Mouse (Mus musculus) adrenal gland, adult (tissue): Measurements from ENCODE around the gene Clspn.

Source experiments
- DNase-seq, 2 experiments: peaks; one replicate each; pipeline ENCODE4 v3.0.0; 2022 to 2023; ENCODE audit warnings: low spot score in 1 of 2; ENCODE audit not compliant: inconsistent age in 2 of 2

Clspn gene

DNA sequence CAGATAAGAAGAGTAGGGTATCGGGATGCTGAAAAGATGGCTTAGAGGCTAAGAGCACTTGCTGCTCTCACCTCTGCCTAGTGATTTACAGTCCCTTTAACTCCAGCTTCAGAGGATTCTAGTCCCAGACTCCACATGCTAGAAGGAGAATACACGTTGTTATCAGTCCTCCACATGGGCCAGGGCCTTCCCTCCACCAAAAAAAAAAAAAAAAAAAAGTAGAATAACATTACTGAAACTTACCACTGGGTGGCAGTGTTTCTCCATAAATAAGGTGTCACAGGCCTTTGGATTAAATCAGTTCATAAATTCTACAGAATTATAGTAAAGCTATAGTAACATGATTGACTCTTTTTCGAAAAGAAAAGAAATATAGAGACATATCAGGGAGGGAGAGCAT, 2.3 kb upstream of the Clspn start:
- DNase-seq = peak in 1 of 2 experiments; percentile 69

DNA sequence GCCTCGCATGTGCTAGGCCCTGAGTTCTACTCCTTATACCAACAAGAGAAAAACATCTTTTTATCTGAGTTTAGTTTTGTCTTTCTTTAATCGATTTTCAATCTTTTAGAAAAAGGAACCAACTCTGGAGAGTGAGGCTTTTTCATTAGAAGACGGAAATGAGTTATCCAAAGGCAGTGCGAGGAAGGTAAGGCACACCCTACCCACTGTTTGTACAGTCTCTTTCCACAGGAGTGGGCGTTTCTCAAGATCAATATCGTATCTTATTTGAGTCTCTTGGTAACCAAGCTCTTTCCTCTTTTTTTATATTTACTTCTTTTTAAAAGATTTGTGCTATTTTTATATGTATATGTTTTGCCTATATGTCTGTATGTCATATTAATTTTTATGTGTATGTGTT, 7.1 kb downstream of the Clspn start:
- DNase-seq = no peak

DNA sequence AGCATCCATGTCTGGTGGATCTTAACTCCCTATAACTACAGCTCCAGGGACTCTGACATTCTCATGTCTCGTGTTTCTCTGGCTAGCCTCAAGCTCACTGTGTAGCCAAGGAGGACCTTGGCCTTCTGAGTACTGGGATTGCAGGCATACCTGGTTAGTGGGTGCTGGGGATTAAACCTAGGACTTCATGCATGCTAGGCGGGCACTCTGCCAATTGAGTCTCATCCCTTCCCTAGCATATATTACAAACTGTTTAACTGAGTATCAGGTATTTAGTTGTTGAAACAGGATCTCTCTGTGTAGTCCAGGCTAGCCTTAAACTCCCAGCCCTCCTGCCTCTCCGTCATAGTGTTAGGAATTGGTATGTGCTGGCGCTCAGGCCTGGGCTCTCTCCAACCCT, 10.5 kb downstream of the Clspn start:
- DNase-seq = no peak

DNA sequence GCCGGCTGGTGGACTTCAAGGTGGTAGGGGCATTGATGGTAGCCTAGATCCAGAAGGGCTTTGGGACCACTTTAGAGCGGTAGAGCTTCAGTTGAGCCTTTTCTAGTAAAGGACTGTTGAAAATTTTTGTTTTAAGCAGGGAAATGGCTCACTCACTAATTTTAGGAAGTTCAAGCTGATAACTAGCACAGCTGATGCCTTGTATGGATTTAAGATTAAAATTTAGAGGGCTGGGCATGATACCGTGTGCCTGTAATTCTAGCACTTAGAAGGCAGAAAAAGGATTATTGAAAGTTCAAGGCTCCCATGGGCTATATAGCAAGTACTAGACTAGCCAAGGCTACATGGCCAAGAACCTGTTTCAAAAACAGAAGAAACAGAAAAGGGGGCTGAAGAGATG, 13.0 kb downstream of the Clspn start:
- DNase-seq = no peak

GRCm38 (mm10) chr4:126576281-126576680, 19.5 kb downstream of the Clspn start:
- DNase-seq = no peak

DNA sequence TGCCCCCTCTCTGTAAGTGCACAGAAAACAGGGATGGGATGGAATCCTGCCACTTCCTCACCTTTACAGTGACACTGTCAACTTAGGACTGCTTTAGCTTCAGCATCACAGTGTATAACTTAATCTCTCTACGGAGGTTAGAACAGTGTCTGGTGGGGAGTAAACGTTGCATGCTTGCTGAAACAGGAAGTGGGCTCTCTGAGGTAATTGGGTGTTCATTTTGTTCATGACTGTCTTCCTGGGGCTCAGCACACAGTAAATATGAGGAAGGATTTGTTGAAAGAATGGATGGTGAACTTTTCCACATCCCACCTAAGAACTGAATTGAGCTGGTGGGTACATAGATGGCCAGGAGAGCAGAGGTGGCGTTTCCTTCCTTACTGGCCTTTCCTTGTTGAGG, 21.2 kb downstream of the Clspn start:
- DNase-seq = no peak

DNA sequence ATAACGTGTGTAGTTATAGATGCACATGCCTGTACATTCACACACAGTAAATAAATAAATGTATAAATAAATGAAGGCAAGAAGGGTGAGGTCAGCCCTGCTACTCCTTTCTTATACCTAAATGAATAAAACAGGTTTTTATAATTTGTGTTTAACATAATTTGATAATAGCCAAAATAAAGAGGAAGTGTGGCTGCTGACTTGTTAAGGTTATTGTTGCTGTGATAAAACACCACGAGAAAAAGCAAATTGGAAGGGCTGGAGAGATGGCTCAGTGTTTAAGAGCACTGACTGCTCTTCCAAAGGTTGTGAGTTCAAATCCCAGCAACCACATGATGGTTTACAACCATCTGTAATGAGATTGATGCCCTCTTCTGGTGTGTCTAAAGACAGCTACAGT, 22.3 kb downstream of the Clspn start:
- DNase-seq = no peak

GRCm38 (mm10) chr4:126585739-126586138, 29.0 kb downstream of the Clspn start:
- no peak for DNase-seq

- no peak for DNase-seq
Measured at GRCm38 (mm10) chr4:126592039-126592438, 35.3 kb downstream of the Clspn start.

DNA sequence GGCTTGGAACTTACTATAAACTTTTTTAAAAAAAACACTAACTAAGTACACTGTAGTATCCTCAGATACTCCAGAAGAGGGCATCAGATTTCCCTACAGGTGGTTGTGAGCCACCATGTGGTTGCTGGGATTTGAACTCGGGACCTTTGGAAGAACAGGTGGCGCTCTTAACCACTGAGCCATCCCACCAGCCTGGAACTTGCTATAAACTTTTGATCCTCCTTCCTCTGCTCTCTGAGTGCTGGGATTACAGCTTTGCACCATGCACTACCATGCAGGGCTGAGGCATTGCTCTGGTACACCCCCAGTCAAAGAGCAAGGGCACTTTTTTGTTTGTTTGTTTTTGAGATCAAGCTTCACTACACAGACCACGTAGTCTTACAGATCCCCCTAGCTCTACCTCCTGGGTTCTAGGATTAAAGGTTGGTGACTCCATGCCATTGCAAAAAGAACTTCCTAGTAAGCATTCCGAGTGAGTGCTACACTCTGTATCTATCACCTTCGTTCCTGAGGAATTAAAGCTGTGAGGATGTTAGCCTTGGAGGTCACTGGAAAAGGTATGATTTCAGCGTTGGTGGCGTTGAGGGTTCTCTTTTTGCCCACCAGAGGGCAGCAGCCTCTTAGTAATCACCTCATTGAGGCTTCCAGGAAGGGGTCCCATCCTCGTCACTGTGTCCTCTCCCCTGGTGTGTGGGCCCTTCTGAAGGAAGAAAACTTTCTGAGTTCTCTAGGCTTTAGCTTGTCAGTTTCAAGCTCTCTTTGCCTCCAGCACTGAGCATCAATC, 43.4 kb downstream of the Clspn start:
- DNase-seq = peak; percentile 32 to 84

DNA sequence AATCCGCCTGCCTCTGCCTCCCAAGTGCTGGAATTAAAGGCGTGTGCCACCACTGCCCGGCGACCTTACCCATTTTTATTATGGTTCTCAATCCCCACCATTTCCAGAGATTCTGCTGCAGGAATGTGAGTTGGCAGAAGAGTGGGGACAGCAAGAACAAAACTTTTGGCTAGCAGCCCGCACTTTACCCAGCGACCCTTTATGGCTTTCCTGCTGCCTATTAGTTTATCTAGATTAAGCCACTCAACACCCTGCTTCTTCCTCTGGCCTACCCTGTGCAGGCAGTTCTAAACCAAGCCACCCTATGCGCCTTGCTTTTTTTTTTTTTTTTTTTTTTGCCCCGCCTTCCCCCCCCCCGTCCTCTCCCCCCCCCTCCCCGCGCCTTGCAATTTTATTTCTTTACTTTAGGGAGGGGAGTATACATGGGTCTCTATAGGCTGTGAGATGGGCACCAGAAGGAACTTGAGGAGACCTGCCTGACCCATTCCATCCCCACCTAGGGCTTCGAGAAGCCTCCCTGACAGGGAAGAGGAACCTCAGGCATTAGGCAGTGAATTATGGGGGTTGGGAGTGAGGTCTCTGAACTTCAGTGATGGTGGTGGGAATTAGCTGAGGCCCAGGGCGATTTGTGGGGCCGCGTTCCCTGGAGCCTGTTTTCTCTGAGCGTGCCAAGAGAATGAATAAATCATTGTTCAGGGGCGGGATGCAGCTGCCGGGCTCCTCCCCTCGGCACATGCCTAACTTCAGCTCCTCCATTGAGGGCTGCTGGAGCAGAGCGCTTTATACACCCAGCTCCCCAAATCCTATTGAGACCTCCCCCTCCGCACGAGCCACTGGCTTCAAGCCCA, 45.1 kb downstream of the Clspn start:
- DNase-seq = peak; percentile 54 to 80

- no peak for DNase-seq
Measured at GRCm38 (mm10) chr4:126602445-126602762, 45.7 kb downstream of the Clspn start.

- no peak for DNase-seq
Measured at GRCm38 (mm10) chr4:126604141-126604540, 47.4 kb downstream of the Clspn start.

GRCm38 (mm10) chr4:126605751-126606150, 49.0 kb downstream of the Clspn start:
- no peak for DNase-seq

GRCm38 (mm10) chr4:126609606-126610181, 53.0 kb downstream of the Clspn start, which contains the start of gene 5730409E04Rik:
Gene 5730409E04Rik, plus strand, starts transcription at chr4:126609818.
- peak; percentile 92 to 96 for DNase-seq

- peak in 1 of 2 experiments; percentile 10 for DNase-seq
Measured at GRCm38 (mm10) chr4:126611991-126612390, 55.3 kb downstream of the Clspn start.

DNA sequence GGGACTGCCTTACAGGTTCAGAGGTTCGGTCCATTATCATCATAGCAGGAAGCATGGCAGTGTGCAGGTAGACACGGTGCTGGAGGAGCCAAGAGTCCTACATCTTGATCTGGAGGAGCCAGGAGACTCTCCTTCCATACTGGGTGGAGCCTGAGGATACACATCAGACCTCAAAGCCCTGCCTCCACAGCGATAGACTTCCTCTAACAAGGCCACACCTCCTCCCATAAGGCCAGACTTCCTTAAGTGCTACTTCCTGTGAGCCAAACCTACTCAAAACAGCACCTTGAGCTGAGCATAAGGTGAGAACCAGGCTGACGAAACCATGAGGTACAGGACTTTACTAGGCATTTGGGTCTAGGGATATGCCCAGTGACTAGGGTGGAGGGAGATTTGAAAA, 59.6 kb downstream of the Clspn start:
- DNase-seq = no peak

DNA sequence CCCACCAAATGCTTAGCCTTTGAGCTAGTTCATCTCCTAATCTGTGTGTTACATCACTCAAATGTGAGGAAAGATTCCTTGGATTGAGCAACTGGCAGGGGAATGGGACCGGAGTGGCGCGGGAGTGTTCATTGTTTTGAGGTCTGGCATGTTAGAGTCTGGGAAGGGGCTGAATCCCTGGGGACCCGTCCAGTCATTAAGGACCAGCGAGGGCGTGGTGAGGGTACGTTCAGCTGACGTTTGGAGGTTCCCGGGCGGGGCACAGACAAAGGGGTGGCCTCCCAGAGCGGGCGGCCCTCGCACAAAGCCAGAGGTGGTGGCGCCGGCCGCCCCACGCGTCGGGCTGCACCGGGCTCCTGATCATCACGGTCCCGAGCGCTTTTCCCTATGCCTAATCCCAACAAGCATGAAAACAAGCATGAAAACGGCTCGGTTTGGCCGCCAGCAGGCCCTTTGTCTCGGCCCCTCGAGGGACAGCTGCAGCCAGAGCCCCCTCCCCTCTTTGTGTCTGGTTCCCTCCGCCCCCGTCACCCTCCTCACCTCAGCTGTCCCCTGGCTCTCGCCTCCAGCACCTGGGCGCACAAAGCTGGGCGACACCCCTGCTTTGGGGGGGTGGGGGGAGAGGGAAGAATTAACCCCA, 63.1 kb downstream of the Clspn start:
- peak in 1 of 2 experiments; percentile 30 for DNase-seq

- DNase-seq = no peak
Measured at GRCm38 (mm10) chr4:126620349-126620874, 63.7 kb downstream of the Clspn start.

DNA sequence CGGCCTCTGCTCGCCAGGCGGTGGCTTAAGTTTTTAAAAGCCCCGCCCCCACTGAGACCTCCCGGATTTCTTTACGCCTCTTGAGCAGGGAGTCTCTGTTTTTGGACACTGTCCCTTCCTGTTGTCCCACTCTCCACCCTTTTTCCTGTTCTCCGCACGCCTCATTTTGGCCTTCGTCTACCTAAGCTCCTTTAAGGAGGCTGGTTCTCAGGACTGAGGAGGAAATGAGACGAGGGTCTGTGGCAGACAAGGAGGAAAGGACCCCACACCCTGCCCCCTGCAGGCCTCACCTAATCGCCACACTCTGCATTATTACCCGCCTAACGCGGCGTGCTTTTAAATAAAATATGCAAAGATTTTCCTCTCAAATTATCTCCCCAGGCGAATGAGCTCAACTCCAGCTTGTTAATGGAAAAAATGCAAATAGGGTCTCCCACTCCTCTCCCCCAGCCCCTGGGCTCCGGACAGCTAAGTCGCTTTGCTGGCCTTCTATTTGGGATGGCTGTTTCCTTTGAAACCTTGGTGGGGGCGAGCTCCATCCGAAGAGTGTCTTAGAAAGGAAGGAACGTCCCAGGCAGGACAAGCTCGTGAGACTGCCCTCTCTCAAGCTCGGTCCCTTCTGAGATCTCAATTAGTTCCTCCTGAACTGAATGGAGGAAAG, 70.4 kb downstream of the Clspn start:
- DNase-seq = no peak

GRCm38 (mm10) chr4:126631922-126632321, 75.2 kb downstream of the Clspn start:
- no peak for DNase-seq
